Mouse (Mus musculus) kidney, postnatal 0 days (tissue): ENCODE measurements around the gene Igf2bp3. TPM values are rescaled to one million over a fixed set of nuclear protein-coding genes. Genes with fewer than 3 reads are reported as not detected.

Source experiments
- ATAC-seq: fragments of 200-750 bp; cut with Nextera tagmentation; replicated peaks from 2 replicates; pipeline ENCODE4 v1.8.0; 2017; ENCODE audit warnings: low read depth, moderate number of reproducible peaks, moderate TSS enrichment, moderate library complexity; ENCODE audit not compliant: low FRiP score
- DNase-seq: peaks from one replicate; pipeline ENCODE4 v3.0.0-alpha.2; 2016; ENCODE audit warnings: low spot score
- H3K27ac ChIP-seq: fragments of 300-500 bp; sonication (generic); 2 replicates; pipeline ENCODE4 v1.5.1; 2014; ENCODE audit warnings: mild to moderate bottlenecking
- H3K27me3 ChIP-seq: fragments of 300-500 bp; sonication (generic); 2 replicates; pipeline ENCODE4 v1.6.1; 2014; ENCODE audit warnings: low read length, mixed read lengths; ENCODE audit not compliant: insufficient read depth
- H3K36me3 ChIP-seq: fragments of 300-500 bp; sonication (generic); 2 replicates; pipeline ENCODE4 v1.6.1; 2014; ENCODE audit warnings: low read length, mixed read lengths; ENCODE audit not compliant: insufficient read depth
- H3K4me1 ChIP-seq: fragments of 300-500 bp; sonication (generic); replicated peaks from 2 replicates; pipeline ENCODE4 v1.6.1; 2014; ENCODE audit warnings: antibody characterized with exemption, low read length, mixed read lengths; ENCODE audit not compliant: insufficient read depth
- H3K4me2 ChIP-seq: fragments of 300-500 bp; sonication (generic); 2 replicates; pipeline ENCODE4 v1.6.1; 2014; ENCODE audit warnings: mild to moderate bottlenecking, low read length, moderate library complexity, mixed read lengths
- H3K4me3 ChIP-seq: fragments of 300-500 bp; sonication (generic); replicated peaks from 2 replicates; pipeline ENCODE4 v1.5.1; 2014; ENCODE audit warnings: low read depth, low read length
- H3K9ac ChIP-seq: fragments of 300-500 bp; sonication (generic); 2 replicates; pipeline ENCODE4 v1.6.1; 2014; ENCODE audit warnings: low read depth, low read length
- H3K9me3 ChIP-seq: fragments of 300-500 bp; sonication (generic); replicated peaks from 2 replicates; pipeline ENCODE4 v1.6.1; 2016; ENCODE audit warnings: low read length, inconsistent platforms, mixed read lengths
- CTCF ChIP-seq: IDR thresholded peaks from 2 replicates; pipeline ENCODE4 v1.5.1; 2016; ENCODE audit warnings: antibody characterized with exemption, low read depth, mild to moderate bottlenecking, moderate library complexity
- WGBS: fragments of 180-500 bp; shearing (Covaris S2); extraction: QIAGEN DNeasy Blood & Tissue Kit; methylation state at CpG from one replicate; pipeline ENCODE4 v1.1.7; 2014; 5-methylcytosine and 5-hydroxymethylcytosine counted together
- polyA plus RNA-seq: library from polyadenylated mRNA; unstranded; fragments of >200 nt; fragmentation: Nextera tagmentation; extraction: Ambion mirVana; gene quantifications from 2 replicates; pipeline ENCODE4 v1.2.1, GENCODE M21; 2015

The Igf2bp3 gene
- polyA plus RNA-seq, 1 experiment from 2014 or later: 20.6 TPM

DNA sequence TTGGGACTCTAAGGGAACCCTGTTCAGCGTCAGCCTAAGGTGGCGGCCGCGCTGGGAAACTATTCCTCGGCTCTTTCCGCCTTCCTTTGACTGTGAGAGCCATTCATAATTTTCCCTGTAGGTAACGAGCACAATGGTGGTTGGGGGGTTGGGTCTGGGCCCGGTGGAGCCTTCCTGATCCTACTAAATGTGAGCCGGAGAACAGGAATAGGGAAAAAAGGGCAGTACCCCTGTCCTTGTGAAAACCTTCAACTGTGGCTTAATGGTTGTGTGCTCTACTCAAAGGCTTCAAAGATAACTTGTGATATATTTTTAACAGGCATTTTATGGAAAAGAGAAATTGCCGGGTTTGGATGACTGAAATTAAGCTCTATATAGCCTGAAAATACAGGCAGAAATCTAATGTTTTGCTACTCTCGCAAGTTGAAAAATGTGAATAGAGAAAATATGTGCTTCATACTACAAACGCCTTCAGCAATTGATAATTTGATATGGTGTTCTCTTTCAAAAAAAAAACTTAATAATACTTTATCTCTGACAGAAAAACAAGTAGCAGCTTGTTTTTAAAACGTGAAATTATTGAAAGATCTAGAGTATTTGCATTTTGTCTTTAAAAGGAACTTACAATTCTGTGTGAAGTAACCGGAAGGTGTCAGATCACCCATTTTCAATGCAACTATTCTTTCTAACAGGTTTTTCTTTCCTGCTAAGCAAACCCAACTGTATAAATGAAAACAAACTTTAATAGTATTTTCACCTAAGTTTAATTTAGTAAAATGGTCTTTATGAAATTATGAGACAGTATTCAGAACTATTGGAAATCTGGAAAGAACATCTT, 1.2 kb upstream of the Igf2bp3 start:
- Histone ChIP-seq H3K4me2 (peak overlapping the region; percentile 96), H3K4me3 (peak overlapping the region; percentile 74), H3K36me3 (no peaks in the 10 kb centered on the region), H3K9ac (peak overlapping the region; percentile 81), H3K4me1 (peaks cover 12% of the 10 kb centered on the region; the same call in 1 of the 2 replicates), H3K27me3 (peaks cover 12% of the 10 kb centered on the region), H3K27ac (peak overlapping the region; percentile 87), H3K9me3 (no peaks in the 10 kb centered on the region)
- 8% methylated on average over 14 of the region's 14 CpGs for WGBS
- no peak for TF ChIP-seq CTCF
- DNase-seq: no peak
- no peak for ATAC-seq

GRCm38 (mm10) chr6:49214086-49214927, 450 bp downstream of the Igf2bp3 start:
- Histone ChIP-seq H3K4me1 (peaks cover 18% of the 10 kb centered on the region), H3K27me3 (no peaks in the 10 kb centered on the region), H3K27ac (peak overlapping the region; percentile 87), H3K36me3 (no peaks in the 10 kb centered on the region), H3K9me3 (no peaks in the 10 kb centered on the region), H3K9ac (peak overlapping the region; percentile 81), H3K4me3 (peak overlapping the region; percentile 74), H3K4me2 (peak overlapping the region; percentile 96)
- under 1% methylated on average over 68 of the region's 76 CpGs for WGBS
- no peak for ATAC-seq
- peak; percentile 85 for DNase-seq
- no peak for TF ChIP-seq CTCF

- Histone ChIP-seq H3K27me3 (no peaks in the 10 kb centered on the region), H3K4me2 (peak overlapping the region; percentile 96), H3K4me1 (peaks cover 20% of the 10 kb centered on the region), H3K27ac (peak overlapping the region; percentile 87), H3K9me3 (no peaks in the 10 kb centered on the region), H3K36me3 (no peaks in the 10 kb centered on the region), H3K4me3 (peak overlapping the region; percentile 74), H3K9ac (peak overlapping the region; percentile 81)
- ATAC-seq (peak; percentile 10; the same call in 1 of the 2 replicates), DNase-seq (peak; percentile 32)
- TF ChIP-seq CTCF: no peak
- under 1% methylated on average over 47 of the region's 50 CpGs for WGBS
These were observed 1.1 kb downstream of the Igf2bp3 start for GRCm38 (mm10) chr6:49213581-49214085.

DNA sequence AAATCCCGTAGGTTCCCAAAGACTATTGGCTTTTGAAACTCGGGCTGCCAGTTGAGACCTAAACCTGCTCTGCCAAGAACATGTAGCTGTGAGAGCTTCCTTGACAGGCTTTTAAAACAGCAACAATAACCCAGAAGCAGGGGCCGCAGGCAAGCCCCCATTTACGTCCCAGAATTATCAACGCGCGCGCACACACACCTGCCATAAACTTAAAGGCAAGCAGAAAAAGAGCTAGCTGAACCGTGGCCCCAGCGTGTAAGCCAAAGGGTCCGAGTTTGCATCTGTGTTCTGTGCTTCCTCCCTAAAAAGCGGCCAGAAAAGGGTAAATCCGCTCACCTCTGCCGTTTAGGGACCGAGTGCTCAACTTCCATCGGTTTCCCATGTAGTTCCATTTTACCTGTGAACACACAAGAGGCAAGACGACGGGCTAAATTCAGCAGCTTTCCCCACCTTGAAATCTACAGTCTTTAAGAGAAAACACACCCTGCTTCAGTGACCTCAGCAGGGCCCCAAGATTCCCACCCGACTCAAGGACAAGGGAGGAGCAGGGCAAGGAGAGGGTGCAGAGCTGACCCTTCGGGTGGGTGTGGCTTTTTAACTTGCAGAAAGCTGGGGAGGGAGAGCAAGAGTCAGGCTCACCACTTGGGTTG, 1.7 kb downstream of the Igf2bp3 start:
- peak overlapping the region; percentile 74 for H3K4me3 ChIP-seq
- H3K4me2 ChIP-seq: peak overlapping the region; percentile 96
- H3K9ac ChIP-seq: peak overlapping the region; percentile 81
- H3K27ac ChIP-seq: peak overlapping the region; percentile 87
- 8% methylated on average over 20 of the region's 20 CpGs for WGBS
- peaks cover 22% of the 10 kb centered on the region for H3K4me1 ChIP-seq
- DNase-seq (no peak), ATAC-seq (no peak)
- H3K36me3 ChIP-seq: no peaks in the 10 kb centered on the region
- H3K27me3 ChIP-seq: no peaks in the 10 kb centered on the region
- no peak for TF ChIP-seq CTCF
- no peaks in the 10 kb centered on the region for H3K9me3 ChIP-seq

DNA sequence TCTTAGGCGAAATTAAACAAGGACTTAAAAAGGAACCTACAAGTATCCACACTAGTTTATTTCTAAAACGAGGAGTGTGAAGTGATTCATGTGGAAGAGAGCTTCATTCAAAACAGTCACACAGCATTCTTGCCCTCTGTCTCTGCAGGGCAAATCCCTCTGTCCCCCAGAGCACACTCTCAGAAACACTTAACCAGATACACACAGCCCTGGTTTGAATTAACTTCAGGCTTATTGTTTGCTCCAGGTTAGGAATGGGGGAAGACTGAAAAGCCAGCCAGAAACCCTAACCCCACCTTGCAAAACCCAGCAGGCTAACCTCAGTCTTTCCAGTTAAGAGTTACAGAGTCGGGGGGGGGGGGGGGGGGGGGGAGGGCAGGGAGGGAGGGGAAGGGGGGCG, 2.6 kb downstream of the Igf2bp3 start:
- DNase-seq (no peak), ATAC-seq (no peak)
- H3K4me1 ChIP-seq: peaks cover 19% of the 10 kb centered on the region
- H3K9ac ChIP-seq: no peak overlapping the region
- no peak overlapping the region for H3K27ac ChIP-seq
- H3K4me3 ChIP-seq: no peak overlapping the region
- H3K27me3 ChIP-seq: no peaks in the 10 kb centered on the region
- no peak for TF ChIP-seq CTCF
- 37% methylated on average over 3 of the region's 4 CpGs for WGBS
- 0 out of 2 replicates have a peak overlapping the region, but pooled peaks have one; percentile 96 for H3K4me2 ChIP-seq
- no peaks in the 10 kb centered on the region for H3K36me3 ChIP-seq
- H3K9me3 ChIP-seq: no peaks in the 10 kb centered on the region

DNA sequence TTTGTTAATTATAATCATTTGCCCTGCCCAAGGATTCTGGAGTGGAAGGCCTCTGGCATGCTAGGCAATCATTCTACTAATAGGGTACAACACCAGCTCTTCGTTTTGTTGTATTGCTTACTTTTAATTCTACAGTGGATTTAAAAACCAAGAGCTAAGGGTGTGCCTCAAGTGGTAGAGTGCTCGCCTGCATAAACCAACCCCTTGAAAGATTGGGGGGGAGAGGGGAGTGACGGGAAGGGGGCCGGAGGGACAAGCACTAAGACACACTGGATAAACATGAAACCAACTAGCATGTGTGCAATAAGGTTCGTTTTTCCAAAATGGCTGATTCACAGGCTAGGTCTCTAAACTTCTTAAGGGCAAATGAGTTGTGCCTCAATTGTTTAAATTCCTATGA, 3.2 kb downstream of the Igf2bp3 start:
- Histone ChIP-seq H3K9ac (no peak overlapping the region), H3K4me1 (peaks cover 19% of the 10 kb centered on the region), H3K36me3 (no peaks in the 10 kb centered on the region), H3K4me2 (no peak overlapping the region), H3K27me3 (no peaks in the 10 kb centered on the region), H3K4me3 (no peak overlapping the region), H3K27ac (no peak overlapping the region), H3K9me3 (no peaks in the 10 kb centered on the region)
- ATAC-seq: no peak
- WGBS: 44% methylated on average over 5 of the region's 5 CpGs
- no peak for DNase-seq
- no peak for TF ChIP-seq CTCF
